Mouse (Mus musculus) lung, adult 2 months (tissue): ENCODE measurements around the gene Acap2.

ENCODE experiments used
- CTCF ChIP-seq: fragments of 200-500 bp; IDR thresholded peaks from 2 replicates; pipeline ENCODE4 v1.5.1; 2011; ENCODE audit warnings: mild to moderate bottlenecking, low read length, control low read depth; ENCODE audit not compliant: insufficient read depth
- POLR2A ChIP-seq: fragments of 200-500 bp; IDR thresholded peaks from 2 replicates; pipeline ENCODE4 v1.6.1; 2011; ENCODE audit warnings: low read depth, mild to moderate bottlenecking, control low read depth, low read length, borderline replicate concordance; ENCODE audit errors: extremely low read depth

DNA sequence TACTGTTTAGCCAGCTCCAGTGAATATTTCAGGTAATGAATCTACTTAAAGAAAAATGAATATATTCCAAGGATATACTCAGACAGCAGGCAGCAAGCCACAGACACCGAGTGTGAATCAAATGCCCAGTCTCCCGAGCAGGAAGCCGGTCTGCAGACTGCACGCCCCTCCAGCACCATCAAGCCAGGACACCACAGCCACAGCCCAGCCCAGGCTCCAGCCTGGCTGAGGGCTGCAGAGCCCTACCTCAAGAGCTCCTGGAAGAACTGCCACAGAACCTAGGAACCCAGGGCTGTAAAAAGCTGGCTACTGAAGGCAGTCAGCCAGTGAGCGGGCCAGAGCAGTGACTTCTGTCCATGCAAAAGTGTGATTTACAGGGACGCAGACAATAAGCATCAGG, 148.2 kb downstream of the Acap2 start:
- TF ChIP-seq CTCF (no peak), POLR2A (no peak)
